Mouse (Mus musculus): ENCODE results near the gene Chchd1. TPM values are rescaled to one million over a fixed set of nuclear protein-coding genes. Genes with fewer than 3 reads are reported as not detected.
A peak's percentile ranks its signal among the peaks of the same experiment; 100 is the strongest.

The Chchd1 gene
- polyA plus RNA-seq, 1 experiment from 2014 or later = 247 TPM

DNA sequence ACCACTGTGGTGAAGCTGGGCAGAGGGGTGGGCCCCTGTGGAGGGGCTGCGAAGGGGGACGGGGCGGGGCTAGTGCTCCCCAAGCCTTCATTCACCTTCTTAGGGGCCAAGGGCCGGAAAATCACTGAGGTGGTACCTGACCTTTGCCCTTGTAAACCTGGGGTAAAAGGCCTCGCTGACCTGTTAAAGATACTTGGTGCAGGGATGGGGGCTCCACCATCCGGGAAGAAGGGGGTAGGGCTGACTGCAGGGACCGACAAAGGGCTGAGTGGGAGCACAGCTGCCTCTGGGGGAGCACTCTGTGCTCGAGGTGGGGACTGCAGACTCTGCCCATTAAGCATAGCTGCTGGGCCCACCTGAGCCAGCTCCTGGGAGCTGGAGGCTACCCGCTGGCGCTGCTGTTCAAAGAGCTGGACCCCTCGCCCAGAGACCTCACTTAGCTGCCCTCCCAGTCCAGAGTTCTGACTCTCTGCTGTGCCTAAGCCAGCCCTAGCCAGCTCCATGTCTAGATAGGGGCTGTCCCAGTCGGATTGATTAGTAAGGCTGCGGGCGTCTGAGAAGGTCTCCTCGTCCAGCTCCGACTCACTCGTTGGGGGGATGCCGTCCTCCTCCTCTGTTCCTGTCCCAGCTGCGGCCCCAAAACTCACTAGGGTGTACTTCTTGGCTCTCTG lies 41.0 kb upstream of the Chchd1 start:
- DNase-seq (ENCODE audit: low spot score) (peak; percentile 34), ATAC-seq (replicated peaks; ENCODE audit: low FRiP score) (peak; percentile 26; the same call in 1 of the 2 replicates)
- WGBS = 14% methylated on average over 19 of the region's 19 CpGs
- H3K27me3 ChIP-seq (replicated peaks; ENCODE audit: control insufficient read depth, insufficient read depth, low read length) = peaks cover 37% of the 10 kb centered on the region
- H3K9me3 ChIP-seq (ENCODE audit: control insufficient read depth, low read length) = no peaks in the 10 kb centered on the region
- H3K36me3 ChIP-seq (ENCODE audit: control insufficient read depth, insufficient read depth, low read length) = no peaks in the 10 kb centered on the region
- peak overlapping the region; percentile 98 for H3K4me2 ChIP-seq
- H3K4me1 ChIP-seq (replicated peaks; ENCODE audit: control insufficient read depth, insufficient read depth, low read length) = peaks cover 10% of the 10 kb centered on the region
- H3K9ac ChIP-seq (ENCODE audit: low read depth, low read length) = peak overlapping the region; percentile 60
- H3K4me3 ChIP-seq (ENCODE audit: low read depth, low read length) = peak overlapping the region; percentile 68
- peak overlapping the region; percentile 48 for H3K27ac ChIP-seq (ENCODE audit: low read depth, low read length)

DNA sequence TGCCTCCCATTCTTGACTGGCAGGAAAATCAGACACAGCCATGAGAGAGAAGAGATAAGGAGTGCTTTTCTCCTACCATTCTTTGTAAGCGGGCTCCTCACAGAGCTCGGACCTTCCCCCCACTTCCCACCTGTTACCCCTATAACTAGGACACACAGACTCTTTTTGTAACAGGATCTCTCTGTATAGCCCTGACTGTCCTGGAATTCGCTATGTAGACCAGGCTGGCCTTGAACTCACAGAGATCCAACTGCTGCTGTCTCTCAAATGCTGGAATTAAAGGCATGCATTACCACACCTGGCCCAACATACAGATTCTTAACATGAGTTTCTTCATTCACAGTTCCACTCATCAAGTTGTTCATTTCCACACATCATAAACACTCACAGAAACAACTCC lies 40.1 kb upstream of the Chchd1 start:
- Histone ChIP-seq H3K9ac (ENCODE audit: low read depth, low read length) (no peak overlapping the region), H3K4me2 (no peak overlapping the region), H3K36me3 (ENCODE audit: control insufficient read depth, insufficient read depth, low read length) (no peaks in the 10 kb centered on the region), H3K27ac (ENCODE audit: low read depth, low read length) (no peak overlapping the region), H3K27me3 (replicated peaks; ENCODE audit: control insufficient read depth, insufficient read depth, low read length) (peaks cover 37% of the 10 kb centered on the region), H3K9me3 (ENCODE audit: control insufficient read depth, low read length) (no peaks in the 10 kb centered on the region), H3K4me1 (replicated peaks; ENCODE audit: control insufficient read depth, insufficient read depth, low read length) (peaks cover 10% of the 10 kb centered on the region), H3K4me3 (ENCODE audit: low read depth, low read length) (no peak overlapping the region)
- 68% methylated on average over 3 of the region's 3 CpGs for WGBS
- no peak for DNase-seq (ENCODE audit: low spot score)
- ATAC-seq (replicated peaks; ENCODE audit: low FRiP score) = no peak

DNA sequence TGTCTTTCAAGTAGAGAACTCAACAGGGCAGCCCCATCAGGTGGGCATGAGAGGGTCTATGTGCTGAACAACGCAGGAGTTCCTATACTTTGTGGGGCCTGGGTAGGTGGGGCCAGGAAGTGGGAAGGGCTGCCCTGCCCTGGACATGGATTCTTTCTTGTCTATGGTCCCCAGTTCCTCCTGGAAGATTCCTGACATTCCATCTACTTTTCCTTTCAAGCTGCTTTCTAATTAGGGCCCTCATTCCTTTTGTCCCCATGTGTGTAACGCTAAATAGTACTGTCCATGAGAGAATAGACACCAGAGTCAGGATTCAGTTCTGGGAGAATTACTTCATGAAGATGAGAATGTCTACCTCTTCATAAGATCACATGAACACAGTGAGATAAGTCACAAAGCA lies 39.2 kb upstream of the Chchd1 start:
- H3K4me3 ChIP-seq (ENCODE audit: low read depth, low read length) = no peak overlapping the region
- DNase-seq (ENCODE audit: low spot score) (no peak), ATAC-seq (replicated peaks; ENCODE audit: low FRiP score) (no peak)
- H3K27me3 ChIP-seq (replicated peaks; ENCODE audit: control insufficient read depth, insufficient read depth, low read length) = peaks cover 37% of the 10 kb centered on the region
- H3K9me3 ChIP-seq (ENCODE audit: control insufficient read depth, low read length) = no peaks in the 10 kb centered on the region
- WGBS = 60% methylated on average over 2 of the region's 2 CpGs
- peaks cover 10% of the 10 kb centered on the region for H3K4me1 ChIP-seq (replicated peaks; ENCODE audit: control insufficient read depth, insufficient read depth, low read length)
- 0 out of 2 replicates have a peak overlapping the region, but pooled peaks have one; percentile 30 for H3K9ac ChIP-seq (ENCODE audit: low read depth, low read length)
- H3K27ac ChIP-seq (ENCODE audit: low read depth, low read length) = no peak overlapping the region
- no peaks in the 10 kb centered on the region for H3K36me3 ChIP-seq (ENCODE audit: control insufficient read depth, insufficient read depth, low read length)
- no peak overlapping the region for H3K4me2 ChIP-seq

DNA sequence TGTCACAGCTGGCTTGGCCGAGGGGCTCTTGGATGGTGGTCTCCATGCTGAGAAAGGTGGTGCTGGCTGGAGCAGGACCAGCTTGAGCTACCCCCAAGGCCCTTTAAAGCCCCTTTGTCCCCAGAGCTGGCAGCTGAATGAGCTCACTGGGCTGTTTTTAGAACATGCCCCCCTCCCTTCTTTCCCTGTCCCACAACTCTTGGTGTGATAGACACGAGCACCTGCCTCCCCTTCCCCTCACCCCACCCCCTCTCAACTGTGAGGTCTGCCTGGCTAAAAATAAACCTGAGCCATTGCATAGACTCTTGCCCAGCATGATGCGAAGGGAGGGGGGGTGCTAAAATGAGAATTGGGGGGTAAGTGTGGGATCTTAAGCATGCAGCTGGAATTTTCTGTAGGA lies 38.4 kb upstream of the Chchd1 start:
- WGBS = 60% methylated on average over 3 of the region's 3 CpGs
- Histone ChIP-seq H3K9ac (ENCODE audit: low read depth, low read length) (no peak overlapping the region), H3K4me3 (ENCODE audit: low read depth, low read length) (no peak overlapping the region), H3K27me3 (replicated peaks; ENCODE audit: control insufficient read depth, insufficient read depth, low read length) (peaks cover 40% of the 10 kb centered on the region), H3K4me2 (no peak overlapping the region), H3K27ac (ENCODE audit: low read depth, low read length) (no peak overlapping the region), H3K9me3 (ENCODE audit: control insufficient read depth, low read length) (no peaks in the 10 kb centered on the region), H3K4me1 (replicated peaks; ENCODE audit: control insufficient read depth, insufficient read depth, low read length) (peaks cover 10% of the 10 kb centered on the region), H3K36me3 (ENCODE audit: control insufficient read depth, insufficient read depth, low read length) (no peaks in the 10 kb centered on the region)
- DNase-seq (ENCODE audit: low spot score) (no peak), ATAC-seq (replicated peaks; ENCODE audit: low FRiP score) (no peak)

DNA sequence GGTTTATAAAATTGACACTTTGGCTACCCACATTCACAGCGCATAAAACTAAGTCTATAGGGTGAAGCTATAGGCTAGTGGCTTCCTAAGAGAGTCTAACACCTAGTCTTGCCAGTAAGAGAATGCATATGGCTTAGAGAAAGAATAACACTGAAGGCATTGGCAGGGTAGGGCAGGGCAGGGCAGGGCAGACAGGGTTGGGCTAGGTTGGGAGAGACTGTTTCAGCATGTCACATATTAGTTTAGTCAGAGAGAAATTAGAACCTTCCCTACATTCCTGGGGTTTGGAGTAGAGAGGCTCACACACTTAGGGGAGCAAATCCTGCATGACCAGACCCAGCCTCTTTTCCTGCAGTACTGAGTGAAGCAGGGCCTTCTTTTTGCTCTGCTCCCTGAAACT lies 35.3 kb upstream of the Chchd1 start:
- Histone ChIP-seq H3K4me2 (no peak overlapping the region), H3K27ac (ENCODE audit: low read depth, low read length) (no peak overlapping the region), H3K9ac (ENCODE audit: low read depth, low read length) (no peak overlapping the region), H3K9me3 (ENCODE audit: control insufficient read depth, low read length) (no peaks in the 10 kb centered on the region), H3K36me3 (ENCODE audit: control insufficient read depth, insufficient read depth, low read length) (no peaks in the 10 kb centered on the region), H3K27me3 (replicated peaks; ENCODE audit: control insufficient read depth, insufficient read depth, low read length) (peaks cover 26% of the 10 kb centered on the region), H3K4me3 (ENCODE audit: low read depth, low read length) (no peak overlapping the region), H3K4me1 (replicated peaks; ENCODE audit: control insufficient read depth, insufficient read depth, low read length) (no peaks in the 10 kb centered on the region)
- WGBS = 63% methylated on average over 1 of the region's 1 CpGs
- no peak for DNase-seq (ENCODE audit: low spot score)
- ATAC-seq (replicated peaks; ENCODE audit: low FRiP score) = no peak

DNA sequence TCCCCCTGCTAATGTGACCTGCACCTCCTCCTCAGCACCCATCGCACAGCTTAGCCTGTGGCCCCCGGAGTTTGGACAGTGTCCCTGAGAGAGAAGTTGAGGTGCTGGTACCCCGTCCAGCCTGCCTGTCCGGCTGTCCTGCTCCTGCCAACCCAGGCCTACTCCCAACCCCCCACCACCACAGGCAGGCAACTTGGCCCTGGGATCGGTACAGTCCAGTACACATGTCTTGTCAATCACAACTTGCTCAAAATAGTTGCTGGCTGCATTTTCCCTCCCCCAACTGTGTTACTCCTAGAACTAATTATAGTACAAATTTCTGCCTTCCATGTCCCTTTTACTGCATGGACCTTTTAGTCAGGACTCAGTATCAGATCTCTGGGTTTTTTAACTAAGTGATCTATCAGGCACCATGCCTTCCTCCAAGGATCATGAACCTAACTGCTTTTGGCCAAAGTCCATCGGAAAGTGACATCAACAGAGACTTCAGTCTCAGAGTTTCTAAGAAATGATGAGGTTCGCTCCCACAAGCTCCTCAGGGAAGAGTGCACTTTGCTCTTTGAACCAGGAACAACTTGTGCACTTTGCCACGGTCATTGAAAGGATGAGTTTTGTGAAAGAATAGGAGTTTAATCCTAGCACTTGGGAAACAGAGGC lies 34.5 kb upstream of the Chchd1 start, which contains the start of gene Synpo2l:
Synpo2l (minus strand) TSS at position 201 of the 657 bp plus-strand sequence.
- no peak within 1 kb of the TSS for H3K4me3 ChIP-seq (ENCODE audit: low read depth, low read length)
- H3K27ac ChIP-seq (ENCODE audit: low read depth, low read length) = no peak within 1 kb of the TSS
- no peaks in the 10 kb centered on the region; the same call in 1 of the 2 replicates for H3K9me3 ChIP-seq (ENCODE audit: control insufficient read depth, low read length)
- H3K4me1 ChIP-seq (replicated peaks; ENCODE audit: control insufficient read depth, insufficient read depth, low read length) = no peaks in the 10 kb centered on the region
- DNase-seq (ENCODE audit: low spot score) (no peak), ATAC-seq (replicated peaks; ENCODE audit: low FRiP score) (no peak)
- H3K4me2 ChIP-seq = no peak within 1 kb of the TSS
- H3K9ac ChIP-seq (ENCODE audit: low read depth, low read length) = no peak within 1 kb of the TSS
- 72% methylated on average over 8 of the region's 8 CpGs for WGBS
- no peaks in the 10 kb centered on the region for H3K36me3 ChIP-seq (ENCODE audit: control insufficient read depth, insufficient read depth, low read length)
- H3K27me3 ChIP-seq (replicated peaks; ENCODE audit: control insufficient read depth, insufficient read depth, low read length) = peaks cover 18% of the 10 kb centered on the region

DNA sequence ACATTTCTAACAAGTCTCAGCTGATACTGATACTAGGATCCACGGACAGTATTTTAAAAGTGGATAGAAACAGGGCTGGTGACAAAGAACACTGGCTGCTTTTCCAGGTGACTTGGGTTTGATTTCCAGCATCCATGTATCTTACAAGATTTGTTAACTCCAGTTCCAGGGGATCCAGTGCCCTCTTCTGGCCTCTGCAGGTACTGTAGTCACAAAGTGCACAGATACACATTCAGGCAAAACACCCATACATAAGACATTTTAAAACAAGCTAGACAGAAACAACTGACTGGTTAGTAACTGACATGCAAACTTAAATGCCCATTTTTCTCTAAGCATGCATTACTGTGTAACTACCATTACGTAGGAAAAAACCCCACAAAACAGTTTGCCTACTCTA lies 29.8 kb upstream of the Chchd1 start:
- Histone ChIP-seq H3K4me3 (ENCODE audit: low read depth, low read length) (no peak overlapping the region), H3K4me2 (peak overlapping the region; percentile 85), H3K36me3 (ENCODE audit: control insufficient read depth, insufficient read depth, low read length) (peaks cover 19% of the 10 kb centered on the region; the same call in 1 of the 2 replicates), H3K9ac (ENCODE audit: low read depth, low read length) (no peak overlapping the region), H3K9me3 (ENCODE audit: control insufficient read depth, low read length) (no peaks in the 10 kb centered on the region; the same call in 1 of the 2 replicates), H3K27me3 (replicated peaks; ENCODE audit: control insufficient read depth, insufficient read depth, low read length) (0 out of 2 replicates have a peak, but pooled peaks cover 3% of the 10 kb centered on the region), H3K4me1 (replicated peaks; ENCODE audit: control insufficient read depth, insufficient read depth, low read length) (peaks cover 7% of the 10 kb centered on the region), H3K27ac (ENCODE audit: low read depth, low read length) (peak overlapping the region; percentile 3; the same call in 1 of the 2 replicates)
- 84% methylated on average over 2 of the region's 2 CpGs for WGBS
- DNase-seq (ENCODE audit: low spot score) (no peak), ATAC-seq (replicated peaks; ENCODE audit: low FRiP score) (no peak)

DNA sequence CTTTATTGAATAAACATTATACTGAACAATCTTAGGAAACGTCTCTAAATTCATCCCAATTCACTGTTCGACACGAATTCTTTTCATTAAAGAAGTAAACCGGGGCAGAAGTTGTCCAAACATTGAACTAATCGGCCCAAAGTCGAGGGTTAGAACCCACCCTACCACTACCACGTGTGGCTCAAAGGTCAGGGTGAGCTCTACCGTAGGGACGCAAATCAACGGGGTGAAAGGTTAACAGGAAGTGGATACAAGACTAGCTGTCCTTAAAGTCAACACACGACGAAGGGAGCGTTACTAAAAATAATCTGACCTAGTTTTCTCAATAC lies 29.1 kb upstream of the Chchd1 start:
- WGBS = 9% methylated on average over 13 of the region's 13 CpGs
- DNase-seq (ENCODE audit: low spot score) (peak; percentile 56), ATAC-seq (replicated peaks; ENCODE audit: low FRiP score) (peak; percentile 72)
- H3K9me3 ChIP-seq (ENCODE audit: control insufficient read depth, low read length) = no peaks in the 10 kb centered on the region; the same call in 1 of the 2 replicates
- peak overlapping the region; percentile 85 for H3K4me3 ChIP-seq (ENCODE audit: low read depth, low read length)
- H3K36me3 ChIP-seq (ENCODE audit: control insufficient read depth, insufficient read depth, low read length) = peaks cover 26% of the 10 kb centered on the region; the same call in 1 of the 2 replicates
- H3K4me2 ChIP-seq = peak overlapping the region; percentile 85
- H3K4me1 ChIP-seq (replicated peaks; ENCODE audit: control insufficient read depth, insufficient read depth, low read length) = peaks cover 7% of the 10 kb centered on the region
- H3K27me3 ChIP-seq (replicated peaks; ENCODE audit: control insufficient read depth, insufficient read depth, low read length) = 0 out of 2 replicates have a peak, but pooled peaks cover 3% of the 10 kb centered on the region
- peak overlapping the region; percentile 53 for H3K9ac ChIP-seq (ENCODE audit: low read depth, low read length)
- H3K27ac ChIP-seq (ENCODE audit: low read depth, low read length) = peak overlapping the region; percentile 92
